Mouse (Mus musculus) liver, embryonic 12.5 days (tissue): ENCODE data around the gene B4galnt1. TPM values are rescaled to one million over a fixed set of nuclear protein-coding genes. Genes with fewer than 3 reads are reported as not detected.
"Not testable (repeated sequence)": the region's sequence is repeated elsewhere in the genome, so short reads cannot be mapped to it uniquely, and the experiment has no call there.

ENCODE experiments used
- ATAC-seq: fragments of 200-750 bp; cut with Nextera tagmentation; 2 replicates; pipeline ENCODE4 v1.8.0; 2017; ENCODE audit warnings: moderate number of reproducible peaks, mild to moderate bottlenecking, moderate library complexity
- H3K27ac ChIP-seq: fragments of 300-500 bp; sonication (generic); 2 replicates; pipeline ENCODE4 v1.5.1; 2016; ENCODE audit warnings: mild to moderate bottlenecking
- H3K27me3 ChIP-seq: fragments of 300-500 bp; sonication (generic); replicated peaks from 2 replicates; pipeline ENCODE4 v1.6.1; 2016; ENCODE audit warnings: mild to moderate bottlenecking, moderate library complexity
- H3K36me3 ChIP-seq: fragments of 300-500 bp; sonication (generic); 2 replicates; pipeline ENCODE4 v1.6.1; 2016; ENCODE audit warnings: mild to moderate bottlenecking, moderate library complexity
- H3K4me1 ChIP-seq: fragments of 300-500 bp; sonication (generic); 2 replicates; pipeline ENCODE4 v1.6.1; 2016
- H3K4me2 ChIP-seq: fragments of 300-500 bp; sonication (generic); 2 replicates; pipeline ENCODE4 v1.6.1; 2016; ENCODE audit warnings: mild to moderate bottlenecking, moderate library complexity
- H3K4me3 ChIP-seq: fragments of 300-500 bp; sonication (generic); 2 replicates; pipeline ENCODE4 v1.5.1; 2016; ENCODE audit warnings: mild to moderate bottlenecking, moderate library complexity
- H3K9ac ChIP-seq: fragments of 300-500 bp; sonication (generic); 2 replicates; pipeline ENCODE4 v1.6.1; 2016; ENCODE audit warnings: mild to moderate bottlenecking, moderate library complexity
- H3K9me3 ChIP-seq: fragments of 300-500 bp; sonication (generic); replicated peaks from 2 replicates; pipeline ENCODE4 v1.6.1; 2016; ENCODE audit warnings: mild to moderate bottlenecking, moderate library complexity
- WGBS: fragments of 180-500 bp; shearing (Covaris S2); methylation state at CpG from one replicate; pipeline ENCODE4 v1.1.7; 2016; ENCODE audit not compliant: insufficient replicate concordance; 5-methylcytosine and 5-hydroxymethylcytosine counted together
- polyA plus RNA-seq: library from polyadenylated mRNA; unstranded; fragments of >200 nt; fragmentation: Nextera tagmentation; extraction: Ambion mirVana; gene quantifications from 2 replicates; pipeline ENCODE4 v1.2.1, GENCODE M21; 2016

Gene B4galnt1
- polyA plus RNA-seq, 1 experiment from 2014 or later, result 12.6 TPM

- Histone ChIP-seq H3K4me1 (peaks cover 43% of the 10 kb centered on the region), H3K27me3 (peaks cover 53% of the 10 kb centered on the region)
- ATAC-seq, H3K27ac ChIP-seq, H3K9me3 ChIP-seq, H3K4me2 ChIP-seq, H3K9ac ChIP-seq, H3K36me3 ChIP-seq, H3K4me3 ChIP-seq: not testable (repeated sequence)
- 30% methylated on average over 7 of the region's 7 CpGs for WGBS
Observed at GRCm38 (mm10) chr10:127162771-127163261, 2.2 kb upstream of the B4galnt1 start.

- Histone ChIP-seq H3K4me2 (peak overlapping the region; percentile 100), H3K9me3 (no peaks in the 10 kb centered on the region), H3K4me1 (peaks cover 39% of the 10 kb centered on the region), H3K36me3 (no peaks in the 10 kb centered on the region), H3K27me3 (peaks cover 65% of the 10 kb centered on the region), H3K4me3 (no peak overlapping the region), H3K27ac (no peak overlapping the region), H3K9ac (0 out of 2 replicates have a peak overlapping the region, but pooled peaks have one; percentile 82)
- no peak for ATAC-seq
- 84% methylated on average over 4 of the region's 4 CpGs for WGBS
Observed at GRCm38 (mm10) chr10:127164190-127164589, 835 bp upstream of the B4galnt1 start.

GRCm38 (mm10) chr10:127165354-127165653 lies 279 bp downstream of the B4galnt1 start:
- H3K9ac ChIP-seq, result peak overlapping the region; percentile 82
- peak overlapping the region; percentile 100 for H3K4me2 ChIP-seq
- peaks cover 76% of the 10 kb centered on the region for H3K27me3 ChIP-seq
- under 1% methylated on average over 42 of the region's 42 CpGs for WGBS
- H3K36me3 ChIP-seq, result no peaks in the 10 kb centered on the region
- peak overlapping the region; percentile 66 for H3K4me3 ChIP-seq
- H3K4me1 ChIP-seq, result peaks cover 50% of the 10 kb centered on the region
- peak; percentile 43 for ATAC-seq
- H3K27ac ChIP-seq, result peak overlapping the region; percentile 73
- no peaks in the 10 kb centered on the region for H3K9me3 ChIP-seq

GRCm38 (mm10) chr10:127165654-127166403 lies 804 bp downstream of the B4galnt1 start:
- under 1% methylated on average over 53 of the region's 56 CpGs for WGBS

GRCm38 (mm10) chr10:127166404-127166715 lies 1.3 kb downstream of the B4galnt1 start:
- H3K36me3 ChIP-seq, result no peaks in the 10 kb centered on the region
- H3K4me1 ChIP-seq, result peaks cover 60% of the 10 kb centered on the region
- peak overlapping the region; percentile 73; the same call in 1 of the 2 replicates for H3K27ac ChIP-seq
- 5% methylated on average over 11 of the region's 11 CpGs for WGBS
- H3K9ac ChIP-seq, result peak overlapping the region; percentile 82
- ATAC-seq, result no peak
- peak overlapping the region; percentile 100 for H3K4me2 ChIP-seq
- no peaks in the 10 kb centered on the region for H3K9me3 ChIP-seq
- peak overlapping the region; percentile 66 for H3K4me3 ChIP-seq
- H3K27me3 ChIP-seq, result peaks cover 84% of the 10 kb centered on the region

More at GRCm38 (mm10) chr10:127165654-127166403, 804 bp downstream of the B4galnt1 start:
- Histone ChIP-seq H3K4me2 (peak overlapping the region; percentile 100), H3K9me3 (no peaks in the 10 kb centered on the region), H3K4me3 (peak overlapping the region; percentile 66), H3K36me3 (no peaks in the 10 kb centered on the region), H3K4me1 (peaks cover 55% of the 10 kb centered on the region), H3K27ac (peak overlapping the region; percentile 73), H3K27me3 (peaks cover 81% of the 10 kb centered on the region), H3K9ac (peak overlapping the region; percentile 82)
- peak; percentile 69 for ATAC-seq

- Histone ChIP-seq H3K9ac (no peak overlapping the region), H3K9me3 (no peaks in the 10 kb centered on the region), H3K4me1 (peaks cover 60% of the 10 kb centered on the region), H3K27ac (no peak overlapping the region), H3K36me3 (no peaks in the 10 kb centered on the region; the same call in 1 of the 2 replicates), H3K4me3 (peak overlapping the region; percentile 66), H3K27me3 (peaks cover 91% of the 10 kb centered on the region), H3K4me2 (peak overlapping the region; percentile 100)
- WGBS, result 16% methylated on average over 15 of the region's 15 CpGs
- no peak for ATAC-seq
Observed at GRCm38 (mm10) chr10:127166771-127167613, 2.0 kb downstream of the B4galnt1 start.

GRCm38 (mm10) chr10:127167614-127168192 lies 2.7 kb downstream of the B4galnt1 start:
- Histone ChIP-seq H3K27ac (no peak overlapping the region), H3K36me3 (no peaks in the 10 kb centered on the region; the same call in 1 of the 2 replicates), H3K27me3 (peaks cover 88% of the 10 kb centered on the region), H3K4me3 (no peak overlapping the region), H3K4me1 (peaks cover 60% of the 10 kb centered on the region), H3K9me3 (no peaks in the 10 kb centered on the region), H3K9ac (no peak overlapping the region), H3K4me2 (peak overlapping the region; percentile 100; the same call in 1 of the 2 replicates)
- 54% methylated on average over 10 of the region's 10 CpGs for WGBS
- no peak for ATAC-seq

GRCm38 (mm10) chr10:127170002-127170401 lies 5.0 kb downstream of the B4galnt1 start:
- Histone ChIP-seq H3K4me3 (peak overlapping the region; percentile 54), H3K27me3 (peaks cover 81% of the 10 kb centered on the region), H3K9ac (no peak overlapping the region), H3K36me3 (no peaks in the 10 kb centered on the region; the same call in 1 of the 2 replicates), H3K4me2 (peak overlapping the region; percentile 86), H3K27ac (no peak overlapping the region), H3K9me3 (no peaks in the 10 kb centered on the region), H3K4me1 (peaks cover 51% of the 10 kb centered on the region)
- no peak for ATAC-seq
- whole genome bisulfite sequencing, result 5% methylated on average over 22 of the region's 22 CpGs

- Histone ChIP-seq H3K9ac (peak overlapping the region; percentile 64), H3K4me1 (peaks cover 43% of the 10 kb centered on the region), H3K9me3 (no peaks in the 10 kb centered on the region), H3K4me3 (peak overlapping the region; percentile 54), H3K4me2 (peak overlapping the region; percentile 86), H3K36me3 (no peaks in the 10 kb centered on the region; the same call in 1 of the 2 replicates), H3K27me3 (peaks cover 75% of the 10 kb centered on the region), H3K27ac (peak overlapping the region; percentile 43; the same call in 1 of the 2 replicates)
- under 1% methylated on average over 29 of the region's 29 CpGs for WGBS
- ATAC-seq, result peak; percentile 78
Observed at GRCm38 (mm10) chr10:127170837-127171272, 5.8 kb downstream of the B4galnt1 start.

- Histone ChIP-seq H3K27ac (no peak overlapping the region), H3K9me3 (no peaks in the 10 kb centered on the region), H3K27me3 (peaks cover 75% of the 10 kb centered on the region), H3K36me3 (no peaks in the 10 kb centered on the region; the same call in 1 of the 2 replicates), H3K4me1 (peaks cover 38% of the 10 kb centered on the region), H3K4me2 (no peak overlapping the region), H3K4me3 (no peak overlapping the region), H3K9ac (no peak overlapping the region)
- no peak for ATAC-seq
- 81% methylated on average over 15 of the region's 15 CpGs for WGBS
Observed at GRCm38 (mm10) chr10:127171631-127172200, 6.7 kb downstream of the B4galnt1 start.
